Comparison of ENCODE assay signal across 8 mouse cellular contexts in genomic region chr2:131209969-131210792, GRCm38 (mm10). TPM values are rescaled to one million over a fixed set of nuclear protein-coding genes. Genes with fewer than 3 reads are reported as not detected.
A peak's percentile ranks its signal among the peaks of the same experiment; 100 is the strongest.
DNase-seq lines count a peak whose midpoint lies in the region; ATAC-seq and TF ChIP-seq lines count a peak whose summit lies in the region.

No protein-coding gene starts in this region.

- peaks cover 25% of the 10 kb centered on the region for H3K36me3 ChIP-seq in hindbrain, embryonic 12.5 days

- peak overlapping the region; percentile 90 for H3K27ac ChIP-seq in hindbrain, embryonic 12.5 days

- WGBS in hindbrain, embryonic 12.5 days = 2% methylated on average over 50 of the region's 50 CpGs

- in situ Hi-C loops in Patski (cut with MboI; ENCODE audit: low pct_unique_long_range_greater_than_20kb) = no loop called here

- ATAC-seq in Patski = peak; percentile 73
- ATAC-seq in hindbrain, embryonic 12.5 days (ENCODE audit: low FRiP score) = peak; percentile 98

- CTCF ChIA-PET in Patski (lab: Charles Lee) = interaction anchor here (0.8 to 2.1 kb wide), 10 partner anchors 9 to 283 kb away, joined by 3 to 8 read pairs (median 4); partner anchors contain the start of genes Cdc25b, Cenpb and Spef1

- H3K4me2 ChIP-seq in hindbrain, embryonic 12.5 days (replicated peaks) = peak overlapping the region; percentile 62

- H3K9ac ChIP-seq in hindbrain, embryonic 12.5 days = peak overlapping the region; percentile 62

- peak; percentile 58 for DNase-seq in Patski (ENCODE audit: low read depth, low spot score)
- DNase-seq in cerebellum, postnatal 10 days = peak; percentile 97 to 98
- peak; percentile 91 to 95 for DNase-seq in frontal cortex, postnatal 10 days (ENCODE audit: low spot score in 2 of 2)
- peak; percentile 96 to 98 for DNase-seq in layer of hippocampus, postnatal 14 days (ENCODE audit: low spot score in 2 of 2)
- DNase-seq in lung, postnatal 10 days = peak; percentile 97
- DNase-seq in ovary, postnatal 14 days (ENCODE audit: low spot score) = peak; percentile 95
- peak; percentile 84 to 88 for DNase-seq in thymus, postnatal 10 days (ENCODE audit: low spot score in 2 of 2)

- no peaks in the 10 kb centered on the region for H3K27me3 ChIP-seq in Patski
- H3K27me3 ChIP-seq in hindbrain, embryonic 12.5 days = no peaks in the 10 kb centered on the region

- TF ChIP-seq CTCF in Patski (IDR thresholded peaks at IDR 0.05) = peak; percentile 100

- H3K4me1 ChIP-seq in hindbrain, embryonic 12.5 days = peaks cover 12% of the 10 kb centered on the region

- peak overlapping the region; percentile 46 for H3K4me3 ChIP-seq in hindbrain, embryonic 12.5 days

- H3K9me3 ChIP-seq in hindbrain, embryonic 12.5 days (replicated peaks) = no peaks in the 10 kb centered on the region

- POLR2A ChIA-PET in Patski (lab: Charles Lee) = interaction anchor here (0.9 to 2.3 kb wide), 7 partner anchors 11 to 163 kb away, joined by 3 to 10 read pairs (median 3); partner anchors contain the start of gene Cenpb

RNA-seq across cellular contexts. Expression of gene Ap5s1, which starts 3.3 kb away (rescaled TPM):
- polyA plus RNA-seq in Patski (2021) = 24.7 TPM
- 28.4 and 29.1 TPM in 2 replicates for polyA plus RNA-seq in hindbrain, embryonic 12.5 days (2016; fragmentation: Nextera tagmentation; extraction: Ambion mirVana)
- total RNA-seq in layer of hippocampus, postnatal 14 days (2021) = 10 to 100 TPM; 25.4 to 26.2 TPM

RNA-seq across cellular contexts. Expression of gene Spef1, which starts 23.1 kb away (rescaled TPM):
- polyA plus RNA-seq in Patski (2021) = 9.4 TPM
- polyA plus RNA-seq in hindbrain, embryonic 12.5 days (2016; fragmentation: Nextera tagmentation; extraction: Ambion mirVana) = 8.9 and 9.2 TPM in 2 replicates
- total RNA-seq in layer of hippocampus, postnatal 14 days (2021) = 10 to 100 TPM; 16.2 to 18.0 TPM

RNA-seq across cellular contexts. Expression of gene Cdc25b, which starts 23.4 kb away (rescaled TPM):
- polyA plus RNA-seq in Patski (2021) = 23.5 TPM
- 69.8 and 85.7 TPM in 2 replicates for polyA plus RNA-seq in hindbrain, embryonic 12.5 days (2016; fragmentation: Nextera tagmentation; extraction: Ambion mirVana)
- total RNA-seq in layer of hippocampus, postnatal 14 days (2021) = 10 to 100 TPM; 17.3 to 20.8 TPM

RNA-seq across cellular contexts. Expression of gene Mavs, which starts 23.7 kb away (rescaled TPM):
- polyA plus RNA-seq in Patski (2021) = 54.5 TPM
- polyA plus RNA-seq in hindbrain, embryonic 12.5 days (2016; fragmentation: Nextera tagmentation; extraction: Ambion mirVana) = 10.6 and 11.6 TPM in 2 replicates
- total RNA-seq in layer of hippocampus, postnatal 14 days (2021) = 1 to 10 TPM; 8.4 to 9.9 TPM

RNA-seq across cellular contexts. Expression of gene Cenpb, which starts 30.3 kb away (rescaled TPM):
- polyA plus RNA-seq in Patski (2021) = 84.4 TPM
- polyA plus RNA-seq in hindbrain, embryonic 12.5 days (2016; fragmentation: Nextera tagmentation; extraction: Ambion mirVana) = 18.3 and 18.5 TPM in 2 replicates
- total RNA-seq in layer of hippocampus, postnatal 14 days (2021) = 100 to 1,000 TPM; 102 to 109 TPM

Comparison
In these comparisons a context has a peak if more than half of its experiments do, and no peak if none do; other contexts are left out.
1. Peak in every context shown above with its lines: DNase-seq, ATAC-seq, H3K4me3 ChIP-seq and H3K27ac ChIP-seq.